Mouse (Mus musculus) hindbrain, postnatal 0 days (tissue): Measurements from ENCODE around the gene Plcl1. TPM values are rescaled to one million over a fixed set of nuclear protein-coding genes. Genes with fewer than 3 reads are reported as not detected.

ENCODE experiments used
- ATAC-seq: fragments of 200-750 bp; cut with Nextera tagmentation; 2 replicates; pipeline ENCODE4 v1.8.0; 2017; ENCODE audit warnings: mild to moderate bottlenecking, moderate TSS enrichment, moderate library complexity
- DNase-seq: peaks from one replicate; pipeline ENCODE4 v3.0.0-alpha.2; 2015; ENCODE audit warnings: low spot score
- H3K27ac ChIP-seq: fragments of 300-500 bp; sonication (generic); 2 replicates; pipeline ENCODE4 v1.5.1; 2014; ENCODE audit warnings: mild to moderate bottlenecking
- H3K27me3 ChIP-seq: fragments of 300-500 bp; sonication (generic); 2 replicates; pipeline ENCODE4 v1.6.1; 2014; ENCODE audit warnings: low read length, mixed read lengths; ENCODE audit not compliant: insufficient read depth
- H3K36me3 ChIP-seq: fragments of 300-500 bp; sonication (generic); 2 replicates; pipeline ENCODE4 v1.6.1; 2014; ENCODE audit warnings: low read length, mixed read lengths; ENCODE audit not compliant: insufficient read depth
- H3K4me1 ChIP-seq: fragments of 300-500 bp; sonication (generic); 2 replicates; pipeline ENCODE4 v1.6.1; 2014; ENCODE audit warnings: antibody characterized with exemption, low read length, mixed read lengths; ENCODE audit not compliant: insufficient read depth
- H3K4me2 ChIP-seq: fragments of 300-500 bp; sonication (generic); 2 replicates; pipeline ENCODE4 v1.6.1; 2014; ENCODE audit warnings: low read depth, mild to moderate bottlenecking, low read length, moderate library complexity, mixed read lengths
- H3K4me3 ChIP-seq: fragments of 300-500 bp; sonication (generic); 2 replicates; pipeline ENCODE4 v1.5.1; 2014; ENCODE audit warnings: low read length
- H3K9ac ChIP-seq: fragments of 300-500 bp; sonication (generic); replicated peaks from 2 replicates; pipeline ENCODE4 v1.6.1; 2014; ENCODE audit warnings: mild to moderate bottlenecking, low read length, moderate library complexity, mixed read lengths
- H3K9me3 ChIP-seq: fragments of 300-500 bp; sonication (generic); 2 replicates; pipeline ENCODE4 v1.6.1; 2016; ENCODE audit warnings: low read length, mixed read lengths
- CTCF ChIP-seq: IDR thresholded peaks from 2 replicates; pipeline ENCODE4 v1.5.1; 2016; ENCODE audit warnings: antibody characterized with exemption, control low read depth, low read depth
- WGBS: fragments of 180-500 bp; shearing (Covaris S2); extraction: QIAGEN DNeasy Blood & Tissue Kit; methylation state at CpG from one replicate; pipeline ENCODE4 v1.1.7; 2014; 5-methylcytosine and 5-hydroxymethylcytosine counted together
- polyA plus RNA-seq: library from polyadenylated mRNA; unstranded; fragments of >200 nt; fragmentation: Nextera tagmentation; extraction: Ambion mirVana; gene quantifications from 2 replicates; pipeline ENCODE4 v1.2.1, GENCODE M21; 2015
- total RNA-seq: library from RNA; depleted of rRNA; stranded (reverse); fragments of >200 nt; gene quantifications from 2 replicates; pipeline ENCODE4 v1.2.3, GENCODE M21; 2014

Plcl1 gene
- total and polyA plus RNA-seq, 2 experiments from 2014 or later = 4.0 to 7.2 TPM

DNA sequence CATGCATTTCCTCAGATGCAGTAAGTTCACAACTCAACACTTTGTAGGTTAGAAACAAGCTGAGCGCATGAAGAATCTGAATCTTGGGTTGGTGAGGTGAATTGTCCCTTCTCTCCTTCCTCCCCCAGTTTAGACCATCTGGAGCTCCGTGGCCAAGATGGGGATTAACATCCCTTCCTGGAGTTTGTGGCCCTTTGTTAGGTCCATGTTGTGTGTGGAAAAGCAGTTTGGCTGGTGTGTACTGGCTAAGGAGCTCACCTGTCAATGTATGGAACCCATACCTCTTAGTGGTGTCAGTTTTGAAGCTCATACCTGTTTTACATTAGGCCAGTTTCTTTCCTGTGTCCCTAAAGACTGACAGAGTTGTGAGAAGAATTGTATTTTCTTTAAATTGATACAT lies 5.4 kb downstream of the Plcl1 start:
- Histone ChIP-seq H3K27me3 (no peaks in the 10 kb centered on the region), H3K36me3 (no peaks in the 10 kb centered on the region), H3K9me3 (no peaks in the 10 kb centered on the region), H3K4me1 (no peaks in the 10 kb centered on the region), H3K27ac (no peak overlapping the region), H3K4me3 (no peak overlapping the region), H3K9ac (no peak overlapping the region), H3K4me2 (no peak overlapping the region)
- no peak for ATAC-seq
- no peak for TF ChIP-seq CTCF
- no peak for DNase-seq
- 81% methylated on average over 2 of the region's 2 CpGs for WGBS

DNA sequence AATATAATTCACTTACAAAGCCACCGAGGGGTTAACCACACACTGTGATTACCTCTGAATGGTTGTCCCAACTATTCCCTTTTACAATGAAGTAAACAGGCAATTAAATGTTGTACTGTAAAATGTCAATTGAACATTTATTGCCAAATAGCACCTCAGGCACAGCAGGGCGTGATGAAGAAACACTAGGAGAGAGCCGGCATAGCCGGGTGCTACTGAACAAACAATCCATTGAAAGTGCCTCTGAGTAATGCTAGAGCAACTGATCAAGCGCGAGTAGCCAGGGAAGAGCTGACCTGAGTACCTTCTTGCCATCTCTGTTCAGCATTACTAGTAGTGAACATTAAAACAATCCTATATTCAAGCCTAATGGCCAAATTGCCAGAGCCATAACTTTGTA lies 6.8 kb downstream of the Plcl1 start:
- H3K27me3 ChIP-seq = no peaks in the 10 kb centered on the region
- H3K4me2 ChIP-seq = no peak overlapping the region
- 73% methylated on average over 6 of the region's 6 CpGs for WGBS
- no peak for DNase-seq
- no peak overlapping the region for H3K9ac ChIP-seq
- no peaks in the 10 kb centered on the region for H3K36me3 ChIP-seq
- TF ChIP-seq CTCF = no peak
- H3K4me3 ChIP-seq = no peak overlapping the region
- no peaks in the 10 kb centered on the region for H3K9me3 ChIP-seq
- no peak for ATAC-seq
- H3K27ac ChIP-seq = no peak overlapping the region
- no peaks in the 10 kb centered on the region for H3K4me1 ChIP-seq

DNA sequence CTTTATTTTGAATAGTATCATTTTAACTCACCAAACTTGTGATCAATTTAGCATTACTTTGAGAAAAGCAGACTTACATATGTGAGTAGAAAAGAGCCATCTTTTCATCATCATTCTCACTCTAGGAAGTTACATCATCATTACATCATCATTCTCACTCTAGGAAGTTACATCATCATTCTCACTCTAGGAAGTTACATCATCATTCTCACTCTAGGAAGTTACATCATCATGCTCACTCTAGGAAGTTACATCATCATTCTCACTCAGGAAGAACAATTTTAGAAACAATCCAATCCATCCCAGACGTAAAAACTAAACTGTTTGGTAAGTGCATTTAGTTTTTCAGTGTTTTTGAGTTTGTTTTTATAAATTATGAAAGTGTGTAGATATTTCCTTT lies 7.8 kb downstream of the Plcl1 start:
- H3K9ac ChIP-seq = no peak overlapping the region
- no peak for ATAC-seq
- no peak overlapping the region for H3K4me2 ChIP-seq
- no peak for DNase-seq
- H3K36me3 ChIP-seq = no peaks in the 10 kb centered on the region
- no peak for TF ChIP-seq CTCF
- no peak overlapping the region for H3K27ac ChIP-seq
- H3K9me3 ChIP-seq = no peaks in the 10 kb centered on the region; the same call in 1 of the 2 replicates
- H3K4me1 ChIP-seq = no peaks in the 10 kb centered on the region
- H3K27me3 ChIP-seq = no peaks in the 10 kb centered on the region
- H3K4me3 ChIP-seq = no peak overlapping the region
- WGBS = 87% methylated on average over 1 of the region's 1 CpGs

DNA sequence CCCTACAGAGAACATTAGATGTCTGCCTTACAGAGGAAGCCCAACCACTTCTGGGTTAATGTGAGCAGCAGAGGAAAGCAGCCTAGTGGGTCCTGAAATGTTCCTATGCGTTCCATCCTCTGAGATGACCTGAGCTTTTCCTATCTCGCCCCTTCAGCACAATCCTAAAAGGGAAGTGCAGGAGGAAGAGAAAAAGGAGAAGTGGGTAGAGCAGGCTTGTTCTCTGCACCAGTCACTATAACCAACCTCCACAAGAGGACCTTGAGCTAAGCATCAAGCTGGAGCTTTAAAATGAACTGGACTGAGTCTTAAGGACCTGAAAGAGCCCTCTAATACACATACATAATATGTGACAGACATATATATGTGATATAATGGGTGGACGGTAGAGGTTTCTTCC lies 13.2 kb downstream of the Plcl1 start:
- H3K36me3 ChIP-seq = no peaks in the 10 kb centered on the region
- no peak for TF ChIP-seq CTCF
- WGBS = 91% methylated on average over 3 of the region's 3 CpGs
- no peak overlapping the region for H3K4me2 ChIP-seq
- H3K9me3 ChIP-seq = no peaks in the 10 kb centered on the region; the same call in 1 of the 2 replicates
- H3K27ac ChIP-seq = no peak overlapping the region
- no peaks in the 10 kb centered on the region for H3K4me1 ChIP-seq
- H3K4me3 ChIP-seq = no peak overlapping the region
- no peak for ATAC-seq
- DNase-seq = no peak
- H3K27me3 ChIP-seq = no peaks in the 10 kb centered on the region
- H3K9ac ChIP-seq = no peak overlapping the region

DNA sequence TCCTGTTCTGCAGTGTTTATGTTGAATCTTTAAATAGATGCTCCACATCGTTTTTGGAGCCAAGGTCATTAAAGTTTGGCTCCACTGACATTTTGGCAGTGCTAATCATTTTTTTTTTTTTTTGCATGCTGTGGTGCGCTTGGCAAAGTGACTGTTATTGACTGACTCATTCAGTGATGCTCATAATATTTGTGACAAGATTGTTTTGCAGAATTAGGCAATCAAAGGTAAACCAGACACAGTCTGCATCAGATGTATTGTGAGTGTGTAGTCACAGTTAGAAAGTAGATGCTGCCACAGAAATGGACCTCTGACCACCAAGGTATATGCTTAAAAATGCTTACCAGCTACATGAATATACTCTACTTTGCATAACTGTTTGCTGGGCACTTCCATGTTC lies 21.9 kb downstream of the Plcl1 start:
- Histone ChIP-seq H3K9ac (no peak overlapping the region), H3K36me3 (no peaks in the 10 kb centered on the region), H3K27ac (no peak overlapping the region), H3K27me3 (no peaks in the 10 kb centered on the region), H3K4me2 (no peak overlapping the region), H3K4me1 (no peaks in the 10 kb centered on the region), H3K9me3 (no peaks in the 10 kb centered on the region), H3K4me3 (no peak overlapping the region)
- 65% methylated on average over 2 of the region's 2 CpGs for whole genome bisulfite sequencing
- no peak for TF ChIP-seq CTCF
- DNase-seq (no peak), ATAC-seq (no peak)

DNA sequence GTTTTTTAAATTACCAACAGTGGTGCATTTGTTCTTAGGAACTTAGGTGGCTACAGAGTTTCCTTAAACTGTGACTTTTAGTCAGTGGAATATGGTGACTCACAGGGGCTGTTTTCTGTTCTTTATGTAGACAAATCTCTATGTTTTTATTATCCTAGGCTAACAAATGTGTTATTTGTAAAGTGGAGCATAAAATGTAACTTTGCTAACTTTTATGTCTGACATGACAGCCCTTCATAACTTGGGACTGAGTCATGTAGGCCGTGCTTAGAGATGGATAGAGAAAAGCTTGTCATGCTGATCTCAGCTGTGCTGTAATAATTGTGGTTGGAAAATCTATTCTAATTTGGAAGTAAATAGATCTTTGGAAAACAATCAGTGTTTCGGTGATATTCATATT lies 23.3 kb downstream of the Plcl1 start:
- Histone ChIP-seq H3K9ac (no peak overlapping the region), H3K27ac (no peak overlapping the region), H3K4me1 (no peaks in the 10 kb centered on the region), H3K27me3 (no peaks in the 10 kb centered on the region), H3K4me3 (no peak overlapping the region), H3K9me3 (no peaks in the 10 kb centered on the region), H3K36me3 (no peaks in the 10 kb centered on the region), H3K4me2 (no peak overlapping the region)
- DNase-seq (no peak), ATAC-seq (no peak)
- TF ChIP-seq CTCF = no peak
- WGBS = 91% methylated on average over 2 of the region's 2 CpGs

DNA sequence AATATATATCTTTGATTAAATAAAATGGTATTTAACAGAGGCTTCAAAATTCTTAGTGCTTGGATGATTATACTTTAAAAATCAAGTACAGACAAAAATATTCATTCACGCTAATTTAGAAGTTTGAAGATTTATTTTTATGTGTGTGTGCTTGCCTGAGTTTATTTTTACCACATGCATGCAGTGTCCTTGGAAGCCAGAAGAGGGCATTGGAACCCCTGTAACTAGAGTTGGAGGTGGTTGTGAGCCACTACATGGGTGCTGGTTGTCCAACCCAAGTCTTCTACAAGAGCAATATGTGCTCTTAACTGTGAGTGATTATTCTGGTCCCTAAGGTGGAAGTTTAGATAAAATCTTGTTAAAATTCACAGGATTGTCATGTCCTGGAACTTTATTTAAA lies 24.0 kb downstream of the Plcl1 start:
- Histone ChIP-seq H3K27ac (no peak overlapping the region), H3K4me3 (no peak overlapping the region), H3K27me3 (no peaks in the 10 kb centered on the region), H3K4me1 (no peaks in the 10 kb centered on the region), H3K9me3 (no peaks in the 10 kb centered on the region), H3K4me2 (no peak overlapping the region), H3K9ac (no peak overlapping the region), H3K36me3 (no peaks in the 10 kb centered on the region)
- DNase-seq = no peak
- no peak for ATAC-seq
- WGBS = 98% methylated on average over 1 of the region's 1 CpGs
- peak; percentile 1; the same call in 1 of the 2 replicates for TF ChIP-seq CTCF

DNA sequence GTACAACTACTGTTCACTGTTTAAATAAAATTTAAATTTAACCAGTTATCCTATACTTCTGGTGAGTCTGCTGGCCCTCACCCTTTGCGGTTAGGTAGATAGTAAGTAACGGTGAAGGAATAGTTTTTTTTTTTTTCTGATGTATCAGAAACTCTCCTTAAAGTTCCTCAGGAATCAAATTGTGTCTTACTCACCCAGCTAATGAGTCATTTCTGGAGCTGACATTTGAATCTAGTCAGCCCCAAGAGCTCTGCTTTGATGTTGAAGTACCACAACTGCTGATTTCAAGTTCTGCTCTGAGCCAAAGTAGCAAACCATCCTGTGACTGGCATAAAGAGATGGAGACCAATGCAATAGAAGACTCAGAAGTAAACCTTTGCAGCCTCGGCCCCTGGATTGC lies 24.9 kb downstream of the Plcl1 start:
- ATAC-seq (no peak), DNase-seq (no peak)
- Histone ChIP-seq H3K9ac (no peak overlapping the region), H3K4me2 (no peak overlapping the region), H3K9me3 (no peaks in the 10 kb centered on the region), H3K4me1 (no peaks in the 10 kb centered on the region), H3K27me3 (no peaks in the 10 kb centered on the region), H3K36me3 (no peaks in the 10 kb centered on the region), H3K4me3 (no peak overlapping the region), H3K27ac (no peak overlapping the region)
- no peak for TF ChIP-seq CTCF
- WGBS = 95% methylated on average over 3 of the region's 3 CpGs
